Mouse (Mus musculus) C2C12 (cell line): ENCODE results near the gene Mbnl1.

Experiments used
- CEBPB ChIP-seq: IDR thresholded peaks from one replicate; pipeline ENCODE4 v1.6.1; 2011; ENCODE audit warnings: low read depth, mild to moderate bottlenecking, control low read depth, moderate library complexity
- CTCF ChIP-seq: IDR thresholded peaks from one replicate; pipeline ENCODE4 v1.5.1; 2011; ENCODE audit not compliant: control insufficient read depth, insufficient read depth, insufficient read length
- MAX ChIP-seq: IDR thresholded peaks from one replicate; pipeline ENCODE4 v1.6.1; 2011; ENCODE audit warnings: mild to moderate bottlenecking, control low read depth
- MYOG ChIP-seq: IDR thresholded peaks from one replicate; pipeline ENCODE4 v1.6.1; 2011; ENCODE audit not compliant: control insufficient read depth, insufficient read length; ENCODE audit errors: extremely low read depth
- USF1 ChIP-seq: IDR thresholded peaks from one replicate; pipeline ENCODE4 v1.6.1; 2011; ENCODE audit warnings: low read depth, mild to moderate bottlenecking, control low read depth, moderate library complexity

DNA sequence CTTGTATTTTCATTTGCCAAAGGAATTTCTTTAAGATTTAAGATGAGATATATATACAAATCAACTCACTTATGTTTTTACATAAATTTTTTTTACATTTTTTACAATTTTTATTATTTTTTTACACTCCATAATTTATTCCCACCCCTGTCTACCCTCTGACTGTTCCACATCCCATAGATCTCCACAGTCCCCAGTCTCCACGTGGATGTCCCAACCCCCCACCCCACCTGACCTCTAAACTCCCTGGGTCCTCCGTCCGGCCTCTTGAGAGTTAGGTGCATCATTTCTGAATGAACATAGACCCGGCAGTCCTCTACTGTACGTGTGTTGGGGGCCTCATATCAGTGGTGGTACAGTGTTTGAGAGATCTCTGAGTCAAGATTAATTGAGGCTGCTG, 159.1 kb downstream of the Mbnl1 start:
- TF ChIP-seq CTCF (no peak), USF1 (no peak), MAX (no peak), MYOG (no peak), CEBPB (no peak)
